Mouse (Mus musculus) CD4-positive, CD25-positive, alpha-beta regulatory T cell, adult 4 months (primary cell): Measurements from ENCODE around the gene Zscan10. TPM values are rescaled to one million over a fixed set of nuclear protein-coding genes. Genes with fewer than 3 reads are reported as not detected.

Source experiments
- ATAC-seq: one replicate; pipeline ENCODE4 v1.8.0; 2017
- polyA plus RNA-seq, 2 experiments: library from polyadenylated mRNA; unstranded; fragments of 100-300 nt; shearing (Covaris generic); gene quantifications; one replicate each; pipeline ENCODE4 v1.2.1; 2017

Gene Zscan10
- polyA plus RNA-seq, 2 experiments from 2014 or later = 2.2 to 2.9 TPM

GRCm38 (mm10) chr17:23654001-23654400 lies 53.3 kb downstream of the Zscan10 start:
- no peak for ATAC-seq

- no peak for ATAC-seq
Observed at GRCm38 (mm10) chr17:23654410-23654809, 53.8 kb downstream of the Zscan10 start.

GRCm38 (mm10) chr17:23658450-23658849 lies 57.8 kb downstream of the Zscan10 start:
- ATAC-seq = no peak

GRCm38 (mm10) chr17:23660117-23660875 lies 59.6 kb downstream of the Zscan10 start, which contains the start of gene Bicdl2:
Gene Bicdl2, plus strand, starts transcription at chr17:23660506.
- ATAC-seq = peak; percentile 57

Other genes starting within 250 kb of the Zscan10 start
- not detected for gene Vmn2r116, start 216.3 kb upstream of the Zscan10 start, polyA plus RNA-seq
- not detected for gene Vmn2r117, start 121.2 kb upstream of the Zscan10 start, polyA plus RNA-seq
- 1 to 10 TPM; 3.4 to 4.3 TPM for gene Zfp213, start 36.6 kb upstream of the Zscan10 start, polyA plus RNA-seq
- gene Zfp13, start 1.4 kb upstream of the Zscan10 start, polyA plus RNA-seq = under 1 TPM in 1 of 2 experiments, not detected in 1; 0.38 TPM
- gene Mmp25, start 44.4 kb downstream of the Zscan10 start, polyA plus RNA-seq = 1 to 10 TPM in 1 of 2 experiments, under 1 TPM in 1; 0.42 to 1.6 TPM
- gene Bicdl2, start 59.6 kb downstream of the Zscan10 start, polyA plus RNA-seq = under 1 TPM; 0.22 to 0.66 TPM
- gene Hcfc1r1, start 72.7 kb downstream of the Zscan10 start, polyA plus RNA-seq = 10 to 100 TPM; 71.5 to 72.4 TPM
- 10 to 100 TPM; 26.1 to 43.6 TPM for gene Thoc6, start 73.0 kb downstream of the Zscan10 start, polyA plus RNA-seq
- 1 to 10 TPM; 5.3 to 6.2 TPM for gene Tnfrsf12a, start 76.6 kb downstream of the Zscan10 start, polyA plus RNA-seq
- gene Cldn6, start 78.4 kb downstream of the Zscan10 start, polyA plus RNA-seq = not detected
- not detected for gene Cldn9, start 83.2 kb downstream of the Zscan10 start, polyA plus RNA-seq
- under 1 TPM; 0.20 to 0.30 TPM for gene 1520401A03Rik, start 121.9 kb downstream of the Zscan10 start, polyA plus RNA-seq
- 10 to 100 TPM; 10.5 to 13.7 TPM for gene Pkmyt1, start 125.5 kb downstream of the Zscan10 start, polyA plus RNA-seq
- 1 to 10 TPM; 2.0 to 2.5 TPM for gene Paqr4, start 140.0 kb downstream of the Zscan10 start, polyA plus RNA-seq
- gene Kremen2, start 145.0 kb downstream of the Zscan10 start, polyA plus RNA-seq = 1 to 10 TPM; 1.8 to 2.4 TPM
- gene Flywch1, start 170.7 kb downstream of the Zscan10 start, polyA plus RNA-seq = 10 to 100 TPM; 15.1 to 21.4 TPM
- gene Flywch2, start 185.2 kb downstream of the Zscan10 start, polyA plus RNA-seq = 1 to 10 TPM; 3.4 to 3.5 TPM
- gene Srrm2, start 189.7 kb downstream of the Zscan10 start, polyA plus RNA-seq = 100 to 1,000 TPM; 289 to 316 TPM
- 100 to 1,000 TPM; 600 to 664 TPM for gene Elob, start 228.3 kb downstream of the Zscan10 start, polyA plus RNA-seq
- gene Prss33, start 235.2 kb downstream of the Zscan10 start, polyA plus RNA-seq = not detected
- gene Prss32, start 243.0 kb downstream of the Zscan10 start, polyA plus RNA-seq = not detected
- gene Prss41, start 243.3 kb downstream of the Zscan10 start, polyA plus RNA-seq = 1 to 10 TPM; 5.6 to 5.7 TPM